Mouse (Mus musculus): ENCODE measurements around the gene Anxa11. TPM values are rescaled to one million over a fixed set of nuclear protein-coding genes. Genes with fewer than 3 reads are reported as not detected.

Gene Anxa11
- polyA plus RNA-seq, 1 experiment from 2014 or later: 95.3 TPM

- H3K9me3 ChIP-seq (ENCODE audit: control insufficient read depth, low read length): no peaks in the 10 kb centered on the region
- no peaks in the 10 kb centered on the region for H3K36me3 ChIP-seq (ENCODE audit: control insufficient read depth, insufficient read depth, low read length)
- H3K27ac ChIP-seq (ENCODE audit: low read length): no peak overlapping the region
- ATAC-seq: peak; percentile 76
- 8% methylated on average over 14 of the region's 14 CpGs for WGBS
- no peaks in the 10 kb centered on the region for H3K27me3 ChIP-seq (replicated peaks; ENCODE audit: control insufficient read depth, insufficient read depth, low read length)
- H3K9ac ChIP-seq (ENCODE audit: low read depth, low read length): no peak overlapping the region
- no peaks in the 10 kb centered on the region for H3K4me1 ChIP-seq (ENCODE audit: control insufficient read depth, insufficient read depth, low read length)
- no peak overlapping the region for H3K4me3 ChIP-seq (ENCODE audit: low read length)
- peak overlapping the region; percentile 31 for H3K4me2 ChIP-seq (ENCODE audit: low read depth, low read length)
Measured at GRCm38 (mm10) chr14:25832301-25832700, 9.7 kb upstream of the Anxa11 start.

DNA sequence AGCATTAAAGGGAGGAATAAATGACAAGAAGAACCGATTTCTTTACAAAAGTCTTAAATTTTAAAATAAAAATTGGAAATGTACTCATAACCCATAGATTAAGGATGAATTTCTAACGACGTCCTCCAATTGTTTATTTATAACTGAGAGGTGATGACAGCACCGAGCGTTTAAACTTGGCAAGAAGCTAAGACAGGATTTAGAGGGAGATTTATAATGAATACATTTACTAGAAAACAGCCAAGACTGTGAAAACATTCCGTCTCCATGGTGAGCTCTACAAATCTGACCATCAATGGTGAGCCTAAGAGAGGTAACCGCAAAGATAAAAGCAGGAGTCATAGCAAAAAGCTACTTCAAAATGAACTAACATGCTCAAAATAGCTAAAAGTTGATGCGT lies 3.5 kb upstream of the Anxa11 start:
- H3K4me2 ChIP-seq (ENCODE audit: low read depth, low read length): no peak overlapping the region
- H3K9ac ChIP-seq (ENCODE audit: low read depth, low read length): no peak overlapping the region
- ATAC-seq: no peak
- no peak overlapping the region for H3K27ac ChIP-seq (ENCODE audit: low read length)
- peaks cover 3% of the 10 kb centered on the region; the same call in 1 of the 2 replicates for H3K4me1 ChIP-seq (ENCODE audit: control insufficient read depth, insufficient read depth, low read length)
- no peaks in the 10 kb centered on the region for H3K27me3 ChIP-seq (replicated peaks; ENCODE audit: control insufficient read depth, insufficient read depth, low read length)
- no peaks in the 10 kb centered on the region for H3K9me3 ChIP-seq (ENCODE audit: control insufficient read depth, low read length)
- WGBS: 62% methylated on average over 8 of the region's 8 CpGs
- no peaks in the 10 kb centered on the region for H3K36me3 ChIP-seq (ENCODE audit: control insufficient read depth, insufficient read depth, low read length)
- no peak overlapping the region for H3K4me3 ChIP-seq (ENCODE audit: low read length)

GRCm38 (mm10) chr14:25839791-25840190 lies 2.2 kb upstream of the Anxa11 start:
- ATAC-seq: no peak
- H3K4me1 ChIP-seq (ENCODE audit: control insufficient read depth, insufficient read depth, low read length): peaks cover 7% of the 10 kb centered on the region
- no peaks in the 10 kb centered on the region for H3K27me3 ChIP-seq (replicated peaks; ENCODE audit: control insufficient read depth, insufficient read depth, low read length)
- no peak overlapping the region for H3K9ac ChIP-seq (ENCODE audit: low read depth, low read length)
- H3K36me3 ChIP-seq (ENCODE audit: control insufficient read depth, insufficient read depth, low read length): no peaks in the 10 kb centered on the region
- no peaks in the 10 kb centered on the region for H3K9me3 ChIP-seq (ENCODE audit: control insufficient read depth, low read length)
- WGBS: 61% methylated on average over 7 of the region's 7 CpGs
- H3K4me2 ChIP-seq (ENCODE audit: low read depth, low read length): no peak overlapping the region
- H3K4me3 ChIP-seq (ENCODE audit: low read length): no peak overlapping the region
- H3K27ac ChIP-seq (ENCODE audit: low read length): no peak overlapping the region

DNA sequence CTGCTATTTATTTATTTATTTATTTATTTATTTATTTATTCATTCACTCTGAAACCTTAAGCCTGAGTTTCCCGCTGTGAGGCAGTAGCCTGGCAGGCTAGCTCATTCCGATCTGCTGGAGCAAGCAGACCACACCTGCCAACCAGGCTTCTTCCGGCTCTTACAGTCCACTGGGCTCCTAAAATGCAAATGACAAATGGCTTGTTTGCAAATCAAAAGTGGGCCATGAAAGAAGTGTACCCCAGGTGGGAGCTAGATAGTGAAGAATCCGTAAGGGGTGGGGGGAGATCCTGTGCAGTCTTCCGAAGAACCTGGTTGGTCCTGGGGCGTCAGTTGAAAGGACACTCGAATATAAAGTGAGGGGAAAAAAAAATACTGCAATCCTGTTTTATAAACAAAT lies 995 bp upstream of the Anxa11 start:
- Histone ChIP-seq H3K4me1 (ENCODE audit: control insufficient read depth, insufficient read depth, low read length) (peaks cover 7% of the 10 kb centered on the region), H3K27me3 (replicated peaks; ENCODE audit: control insufficient read depth, insufficient read depth, low read length) (no peaks in the 10 kb centered on the region), H3K36me3 (ENCODE audit: control insufficient read depth, insufficient read depth, low read length) (no peaks in the 10 kb centered on the region), H3K9ac (ENCODE audit: low read depth, low read length) (no peak overlapping the region), H3K4me2 (ENCODE audit: low read depth, low read length) (no peak overlapping the region), H3K27ac (ENCODE audit: low read length) (no peak overlapping the region), H3K4me3 (ENCODE audit: low read length) (no peak overlapping the region), H3K9me3 (ENCODE audit: control insufficient read depth, low read length) (no peaks in the 10 kb centered on the region)
- ATAC-seq: no peak
- 33% methylated on average over 7 of the region's 7 CpGs for WGBS

DNA sequence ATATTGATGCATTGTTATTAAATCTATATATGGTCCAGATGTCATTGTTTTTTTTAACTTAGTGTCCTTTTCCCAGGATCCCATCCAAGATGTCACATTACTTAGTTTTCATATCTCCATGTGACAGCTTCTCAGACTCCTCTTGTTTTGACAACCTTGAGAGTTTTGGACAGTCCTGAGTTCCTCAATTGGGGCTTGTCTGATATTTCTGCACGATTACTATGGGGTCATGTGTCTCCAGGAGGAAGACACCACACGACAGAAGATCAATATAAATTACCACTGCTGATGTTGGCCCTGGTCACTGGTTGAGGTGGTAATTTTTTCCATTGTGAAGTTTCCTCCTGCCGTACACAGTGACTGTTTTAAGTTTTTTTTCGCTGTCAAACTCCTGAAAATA lies 377 bp upstream of the Anxa11 start:
- Histone ChIP-seq H3K36me3 (ENCODE audit: control insufficient read depth, insufficient read depth, low read length) (no peaks in the 10 kb centered on the region), H3K4me2 (ENCODE audit: low read depth, low read length) (peak overlapping the region; percentile 90), H3K4me1 (ENCODE audit: control insufficient read depth, insufficient read depth, low read length) (peaks cover 12% of the 10 kb centered on the region), H3K9me3 (ENCODE audit: control insufficient read depth, low read length) (no peaks in the 10 kb centered on the region), H3K4me3 (ENCODE audit: low read length) (peak overlapping the region; percentile 87), H3K9ac (ENCODE audit: low read depth, low read length) (peak overlapping the region; percentile 90; the same call in 1 of the 2 replicates), H3K27me3 (replicated peaks; ENCODE audit: control insufficient read depth, insufficient read depth, low read length) (no peaks in the 10 kb centered on the region), H3K27ac (ENCODE audit: low read length) (no peak overlapping the region)
- WGBS: under 1% methylated on average over 4 of the region's 4 CpGs
- ATAC-seq: peak; percentile 4; the same call in 1 of the 2 replicates

DNA sequence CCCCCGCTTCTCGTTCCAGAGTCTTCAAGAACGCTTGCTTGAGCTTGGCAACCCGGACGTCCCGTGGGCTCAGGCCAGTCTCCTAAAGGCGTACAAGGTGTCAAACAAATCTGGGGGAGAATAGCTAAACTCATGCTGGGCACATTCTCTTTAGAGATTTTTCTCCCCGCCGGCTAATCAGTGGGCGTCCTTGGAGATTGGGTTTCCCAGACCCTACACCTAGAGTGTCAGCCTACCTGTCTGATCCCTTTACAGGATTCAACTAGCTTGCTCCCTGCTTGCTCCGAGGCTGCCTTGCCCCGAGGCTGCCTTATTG lies 690 bp downstream of the Anxa11 start:
- H3K27ac ChIP-seq (ENCODE audit: low read length): peak overlapping the region; percentile 95
- no peak for ATAC-seq
- no peaks in the 10 kb centered on the region for H3K27me3 ChIP-seq (replicated peaks; ENCODE audit: control insufficient read depth, insufficient read depth, low read length)
- H3K36me3 ChIP-seq (ENCODE audit: control insufficient read depth, insufficient read depth, low read length): no peaks in the 10 kb centered on the region
- H3K9ac ChIP-seq (ENCODE audit: low read depth, low read length): peak overlapping the region; percentile 90
- peaks cover 20% of the 10 kb centered on the region for H3K4me1 ChIP-seq (ENCODE audit: control insufficient read depth, insufficient read depth, low read length)
- H3K4me3 ChIP-seq (ENCODE audit: low read length): peak overlapping the region; percentile 87
- H3K9me3 ChIP-seq (ENCODE audit: control insufficient read depth, low read length): no peaks in the 10 kb centered on the region
- under 1% methylated on average over 12 of the region's 12 CpGs for WGBS
- peak overlapping the region; percentile 90 for H3K4me2 ChIP-seq (ENCODE audit: low read depth, low read length)

DNA sequence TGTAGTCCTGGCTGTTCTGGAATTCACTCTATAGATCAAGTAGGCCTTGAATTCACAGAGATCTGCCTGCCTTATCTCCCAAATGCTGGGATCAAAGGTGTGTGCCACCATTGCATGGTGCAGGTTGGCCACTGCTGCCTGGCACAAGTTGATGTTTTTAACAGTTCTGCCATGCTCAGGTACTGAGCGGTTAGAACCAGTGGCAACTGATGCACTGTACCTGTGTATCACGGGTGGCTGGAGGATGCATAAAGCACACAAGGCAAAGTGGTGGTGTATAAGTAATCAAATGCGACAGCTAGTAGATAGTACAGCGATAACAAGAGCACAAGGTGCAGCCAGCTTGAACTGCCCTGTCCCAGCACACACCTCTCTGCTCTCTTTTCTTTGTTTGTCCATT lies 2.4 kb downstream of the Anxa11 start:
- Histone ChIP-seq H3K27ac (ENCODE audit: low read length) (peak overlapping the region; percentile 21), H3K4me1 (ENCODE audit: control insufficient read depth, insufficient read depth, low read length) (peaks cover 26% of the 10 kb centered on the region), H3K9me3 (ENCODE audit: control insufficient read depth, low read length) (no peaks in the 10 kb centered on the region), H3K9ac (ENCODE audit: low read depth, low read length) (no peak overlapping the region; the same call in 1 of the 2 replicates), H3K4me3 (ENCODE audit: low read length) (peak overlapping the region; percentile 12; the same call in 1 of the 2 replicates), H3K27me3 (replicated peaks; ENCODE audit: control insufficient read depth, insufficient read depth, low read length) (no peaks in the 10 kb centered on the region), H3K36me3 (ENCODE audit: control insufficient read depth, insufficient read depth, low read length) (no peaks in the 10 kb centered on the region), H3K4me2 (ENCODE audit: low read depth, low read length) (0 out of 2 replicates have a peak overlapping the region, but pooled peaks have one; percentile 6)
- WGBS: 71% methylated on average over 4 of the region's 4 CpGs
- peak; percentile 16; the same call in 1 of the 2 replicates for ATAC-seq

DNA sequence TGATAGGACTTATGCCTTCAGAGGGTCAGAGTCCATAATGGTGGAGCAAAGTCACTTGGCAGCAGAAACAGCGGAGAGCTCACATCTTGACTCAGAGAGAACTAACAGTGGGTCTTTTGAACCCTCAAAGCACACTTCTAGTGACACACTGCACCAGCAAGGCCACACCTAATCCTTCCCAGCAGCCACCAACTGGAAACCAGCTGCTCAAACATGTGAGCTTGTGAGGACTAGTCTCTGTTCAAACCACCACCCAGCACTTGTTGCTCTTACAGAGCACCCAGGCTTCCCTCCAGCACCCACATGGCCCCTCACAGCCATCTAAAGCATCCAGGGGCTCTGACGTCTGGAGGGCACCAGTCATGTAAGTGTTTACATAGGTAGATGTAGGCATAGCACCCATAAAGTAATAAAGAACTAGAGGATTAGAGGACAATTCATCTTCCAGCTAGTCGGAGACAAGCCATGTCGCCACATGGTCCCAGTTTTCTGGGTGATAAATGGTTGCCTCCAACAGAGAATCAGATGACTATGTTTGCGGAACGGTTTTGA lies 4.0 kb downstream of the Anxa11 start:
- ATAC-seq: peak; percentile 57
- H3K9me3 ChIP-seq (ENCODE audit: control insufficient read depth, low read length): no peaks in the 10 kb centered on the region
- no peak overlapping the region for H3K4me3 ChIP-seq (ENCODE audit: low read length)
- WGBS: 61% methylated on average over 6 of the region's 6 CpGs
- H3K4me2 ChIP-seq (ENCODE audit: low read depth, low read length): no peak overlapping the region; the same call in 1 of the 2 replicates
- peaks cover 26% of the 10 kb centered on the region for H3K4me1 ChIP-seq (ENCODE audit: control insufficient read depth, insufficient read depth, low read length)
- H3K27ac ChIP-seq (ENCODE audit: low read length): peak overlapping the region; percentile 21
- no peak overlapping the region for H3K9ac ChIP-seq (ENCODE audit: low read depth, low read length)
- H3K36me3 ChIP-seq (ENCODE audit: control insufficient read depth, insufficient read depth, low read length): no peaks in the 10 kb centered on the region
- H3K27me3 ChIP-seq (replicated peaks; ENCODE audit: control insufficient read depth, insufficient read depth, low read length): no peaks in the 10 kb centered on the region

GRCm38 (mm10) chr14:25846516-25846915 lies 4.6 kb downstream of the Anxa11 start:
- Histone ChIP-seq H3K4me1 (ENCODE audit: control insufficient read depth, insufficient read depth, low read length) (peaks cover 26% of the 10 kb centered on the region), H3K4me3 (ENCODE audit: low read length) (no peak overlapping the region), H3K4me2 (ENCODE audit: low read depth, low read length) (no peak overlapping the region; the same call in 1 of the 2 replicates), H3K27ac (ENCODE audit: low read length) (peak overlapping the region; percentile 21), H3K27me3 (replicated peaks; ENCODE audit: control insufficient read depth, insufficient read depth, low read length) (no peaks in the 10 kb centered on the region), H3K9ac (ENCODE audit: low read depth, low read length) (no peak overlapping the region), H3K36me3 (ENCODE audit: control insufficient read depth, insufficient read depth, low read length) (no peaks in the 10 kb centered on the region), H3K9me3 (ENCODE audit: control insufficient read depth, low read length) (no peaks in the 10 kb centered on the region)
- no peak for ATAC-seq
- 58% methylated on average over 8 of the region's 8 CpGs for WGBS

DNA sequence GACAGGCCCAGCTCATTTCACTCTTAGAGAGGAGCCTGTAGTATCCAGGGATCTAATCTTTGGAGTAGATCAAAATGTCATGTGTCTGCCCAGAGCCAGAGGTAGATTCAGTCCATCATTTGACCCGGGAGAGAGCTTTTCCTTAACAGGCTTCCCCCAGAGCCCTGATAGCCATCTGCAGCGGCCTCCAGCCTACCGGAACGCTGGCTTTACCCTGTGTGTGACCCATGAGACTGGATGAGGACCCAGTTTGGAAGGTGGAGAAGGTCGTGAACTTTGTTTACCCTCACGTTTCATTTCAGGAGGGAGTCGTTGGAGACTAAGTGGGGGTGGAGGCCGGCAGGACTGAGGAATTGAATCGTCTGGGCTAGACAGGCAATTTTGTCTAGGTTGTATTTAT lies 5.7 kb downstream of the Anxa11 start:
- Histone ChIP-seq H3K4me2 (ENCODE audit: low read depth, low read length) (no peak overlapping the region), H3K4me1 (ENCODE audit: control insufficient read depth, insufficient read depth, low read length) (peaks cover 23% of the 10 kb centered on the region), H3K36me3 (ENCODE audit: control insufficient read depth, insufficient read depth, low read length) (no peaks in the 10 kb centered on the region), H3K4me3 (ENCODE audit: low read length) (no peak overlapping the region), H3K27me3 (replicated peaks; ENCODE audit: control insufficient read depth, insufficient read depth, low read length) (no peaks in the 10 kb centered on the region), H3K9ac (ENCODE audit: low read depth, low read length) (no peak overlapping the region), H3K9me3 (ENCODE audit: control insufficient read depth, low read length) (no peaks in the 10 kb centered on the region), H3K27ac (ENCODE audit: low read length) (no peak overlapping the region)
- 29% methylated on average over 9 of the region's 9 CpGs for WGBS
- ATAC-seq: no peak

All from intestine, embryonic 16.5 days (tissue).